Mouse (Mus musculus) liver, postnatal 0 days (tissue): ENCODE results near the gene Gm21988.

Experiments
- CTCF ChIP-seq: sonication (generic); IDR thresholded peaks from 2 replicates; pipeline ENCODE4 v1.5.1; 2016; ENCODE audit warnings: antibody characterized with exemption, low read depth
- EP300 ChIP-seq: IDR thresholded peaks from 2 replicates; pipeline ENCODE4 v1.6.1; 2016; ENCODE audit warnings: antibody characterized with exemption, low read depth, mild to moderate bottlenecking

DNA sequence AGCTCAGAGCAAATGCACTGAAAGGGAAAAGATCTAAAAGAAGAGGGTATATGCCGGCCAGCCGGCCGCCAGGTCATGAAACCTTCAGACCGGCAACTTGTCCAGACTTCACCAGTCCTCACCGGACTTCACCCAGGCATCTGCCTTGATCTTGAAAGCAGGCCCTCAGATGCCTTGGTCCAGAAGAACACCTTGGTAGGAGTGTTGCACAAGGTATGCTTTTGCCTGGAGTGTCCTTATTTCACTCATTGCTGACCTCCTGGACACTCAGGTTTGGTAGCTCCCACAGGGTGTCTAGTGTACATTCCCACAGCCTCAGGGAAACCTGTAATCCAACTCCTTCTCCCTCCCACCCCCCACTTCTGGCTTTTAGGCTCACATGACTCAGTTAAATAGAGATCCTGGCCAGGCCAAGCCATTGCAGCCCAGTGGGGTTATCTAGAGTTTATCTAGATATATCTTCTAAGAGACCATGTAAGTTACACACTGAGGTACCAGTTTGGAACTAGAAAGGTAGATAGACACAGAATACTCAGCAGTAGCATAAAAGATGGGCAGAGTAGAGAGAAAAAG, 39.5 kb downstream of the Gm21988 start:
- TF ChIP-seq CTCF, result no peak
- no peak for TF ChIP-seq EP300
